Mouse (Mus musculus) liver, embryonic 16.5 days (tissue): ENCODE measurements around the gene Olfr835. TPM values are rescaled to one million over a fixed set of nuclear protein-coding genes. Genes with fewer than 3 reads are reported as not detected.

Experiments used
- ATAC-seq: fragments of 200-750 bp; cut with Nextera tagmentation; 2 replicates; pipeline ENCODE4 v1.8.0; 2017; ENCODE audit warnings: low read depth, mild to moderate bottlenecking, moderate number of reproducible peaks, moderate library complexity
- H3K27ac ChIP-seq: fragments of 300-500 bp; sonication (generic); 2 replicates; pipeline ENCODE4 v1.5.1; 2014; ENCODE audit warnings: mild to moderate bottlenecking, low read length
- H3K27me3 ChIP-seq: fragments of 300-500 bp; sonication (generic); 2 replicates; pipeline ENCODE4 v1.6.1; 2014; ENCODE audit warnings: low read depth, low read length, mixed read lengths; ENCODE audit not compliant: control insufficient read depth, insufficient read depth
- H3K36me3 ChIP-seq: fragments of 300-500 bp; sonication (generic); 2 replicates; pipeline ENCODE4 v1.6.1; 2014; ENCODE audit warnings: mild to moderate bottlenecking; ENCODE audit not compliant: control insufficient read depth, insufficient read depth
- H3K4me1 ChIP-seq: fragments of 300-500 bp; sonication (generic); 2 replicates; pipeline ENCODE4 v1.6.1; 2014; ENCODE audit warnings: low read depth, low read length, mixed read lengths; ENCODE audit not compliant: control insufficient read depth
- H3K4me2 ChIP-seq: fragments of 300-500 bp; sonication (generic); 2 replicates; pipeline ENCODE4 v1.6.1; 2014; ENCODE audit warnings: low read depth, low read length, mixed read lengths
- H3K4me3 ChIP-seq: fragments of 300-500 bp; sonication (generic); 2 replicates; pipeline ENCODE4 v1.5.1; 2014; ENCODE audit warnings: low read depth, mild to moderate bottlenecking, low read length
- H3K9ac ChIP-seq: fragments of 300-500 bp; sonication (generic); 2 replicates; pipeline ENCODE4 v1.6.1; 2014; ENCODE audit warnings: low read depth, low read length
- H3K9me3 ChIP-seq: fragments of 300-500 bp; sonication (generic); replicated peaks from 2 replicates; pipeline ENCODE4 v1.6.1; 2016; ENCODE audit warnings: low read length; ENCODE audit not compliant: control insufficient read depth
- WGBS: fragments of 180-500 bp; shearing (Covaris S2); extraction: QIAGEN DNeasy Blood & Tissue Kit; methylation state at CpG from one replicate; pipeline ENCODE4 v1.1.7; 2014; ENCODE audit not compliant: insufficient replicate concordance; 5-methylcytosine and 5-hydroxymethylcytosine counted together
- polyA plus RNA-seq: library from polyadenylated mRNA; unstranded; fragments of >200 nt; fragmentation: Nextera tagmentation; extraction: Ambion mirVana; gene quantifications from 2 replicates; pipeline ENCODE4 v1.2.1, GENCODE M21; 2015

The Olfr835 gene
- not detected in 2 replicates for polyA plus RNA-seq

- H3K27ac ChIP-seq = no peak within 1 kb of the TSS
- WGBS = 28% methylated on average over 1 of the region's 1 CpGs
- H3K36me3 ChIP-seq = no peaks in the 10 kb centered on the region
- no peak within 1 kb of the TSS for H3K4me2 ChIP-seq
- ATAC-seq = no peak
- H3K9ac ChIP-seq = no peak within 1 kb of the TSS
- no peaks in the 10 kb centered on the region for H3K27me3 ChIP-seq
- no peaks in the 10 kb centered on the region for H3K4me1 ChIP-seq
- no peak within 1 kb of the TSS for H3K4me3 ChIP-seq
- no peaks in the 10 kb centered on the region; the same call in 1 of the 2 replicates for H3K9me3 ChIP-seq
Measured at GRCm38 (mm10) chr9:19032435-19032834, at the start of gene Olfr835. TSS of gene Olfr835 (plus strand) at chr9:19032735.

- WGBS = 49% methylated on average over 3 of the region's 3 CpGs
- H3K27ac ChIP-seq = no peak within 1 kb of the TSS
- ATAC-seq = no peak
Measured at GRCm38 (mm10) chr9:18987690-18988089, 44.8 kb upstream of the Olfr835 start, which contains the start of gene Olfr834. TSS of gene Olfr834 (plus strand) at chr9:18987990.

GRCm38 (mm10) chr9:19084986-19085385 lies 52.5 kb downstream of the Olfr835 start:
- ATAC-seq = no peak
- H3K27ac ChIP-seq = no peak overlapping the region
- no peaks in the 10 kb centered on the region for H3K9me3 ChIP-seq
- H3K4me1 ChIP-seq = no peaks in the 10 kb centered on the region
- WGBS = 14% methylated on average over 3 of the region's 3 CpGs
- H3K9ac ChIP-seq = no peak overlapping the region
- no peak overlapping the region for H3K4me2 ChIP-seq
- no peaks in the 10 kb centered on the region for H3K36me3 ChIP-seq
- no peaks in the 10 kb centered on the region for H3K27me3 ChIP-seq
- H3K4me3 ChIP-seq = no peak overlapping the region

More at GRCm38 (mm10) chr9:18987690-18988089, 44.8 kb upstream of the Olfr835 start, which contains the start of gene Olfr834:
- H3K27me3 ChIP-seq = no peaks in the 10 kb centered on the region
- H3K4me3 ChIP-seq = no peak within 1 kb of the TSS
- no peaks in the 10 kb centered on the region for H3K36me3 ChIP-seq
- H3K9me3 ChIP-seq = no peaks in the 10 kb centered on the region
- no peak within 1 kb of the TSS for H3K9ac ChIP-seq
- no peak within 1 kb of the TSS for H3K4me2 ChIP-seq
- no peaks in the 10 kb centered on the region for H3K4me1 ChIP-seq

Other genes with a start within 250 kb of the Olfr835 start
- gene Olfr828, start 213.2 kb upstream of the Olfr835 start, polyA plus RNA-seq = not detected in 2 replicates
- not detected in 2 replicates for gene Olfr829, start 177.8 kb upstream of the Olfr835 start, polyA plus RNA-seq
- gene Olfr830, start 158.0 kb upstream of the Olfr835 start, polyA plus RNA-seq = not detected in 2 replicates
- not detected in 2 replicates for gene Olfr832, start 95.6 kb upstream of the Olfr835 start, polyA plus RNA-seq
- gene Olfr834, start 44.7 kb upstream of the Olfr835 start, polyA plus RNA-seq = not detected in 2 replicates
- not detected in 2 replicates for gene Olfr836, start 87.6 kb downstream of the Olfr835 start, polyA plus RNA-seq
- not detected in 2 replicates for gene Olfr837, start 103.6 kb downstream of the Olfr835 start, polyA plus RNA-seq
- gene Olfr839-ps1, start 144.6 kb downstream of the Olfr835 start, polyA plus RNA-seq = not detected in 2 replicates
- gene Olfr843, start 219.3 kb downstream of the Olfr835 start, polyA plus RNA-seq = not detected in 2 replicates